Mouse (Mus musculus) cortical plate, adult 2 months (tissue): ENCODE results near the gene Nos1. TPM values are rescaled to one million over a fixed set of nuclear protein-coding genes. Genes with fewer than 3 reads are reported as not detected.

Experiments
- H3K27ac ChIP-seq: fragments of 200-500 bp; 2 replicates; pipeline ENCODE4 v1.5.1; 2012; ENCODE audit warnings: low read length, control low read depth, inconsistent platforms; ENCODE audit not compliant: insufficient read depth
- H3K4me1 ChIP-seq: fragments of 200-500 bp; 2 replicates; pipeline ENCODE4 v1.6.1; 2011; ENCODE audit warnings: low read length; ENCODE audit not compliant: control insufficient read depth, insufficient read depth
- H3K4me3 ChIP-seq: fragments of 200-500 bp; 2 replicates; pipeline ENCODE4 v1.5.1; 2011; ENCODE audit warnings: mild to moderate bottlenecking, low read length, control low read depth; ENCODE audit not compliant: insufficient read depth
- CTCF ChIP-seq: fragments of 200-500 bp; IDR thresholded peaks from 2 replicates; pipeline ENCODE4 v1.5.1; 2011; ENCODE audit warnings: mild to moderate bottlenecking, control low read depth, low read length; ENCODE audit not compliant: insufficient read depth; ENCODE audit errors: extremely low read depth
- POLR2A ChIP-seq: fragments of 200-500 bp; IDR thresholded peaks from 2 replicates; pipeline ENCODE4 v1.6.1; 2011; ENCODE audit warnings: mild to moderate bottlenecking, low read length, control low read depth; ENCODE audit not compliant: insufficient read depth; ENCODE audit errors: extremely low read depth
- polyA plus RNA-seq: library from polyadenylated mRNA; depleted of rRNA; stranded (reverse); fragments of >200 nt; gene quantifications from 2 replicates; pipeline ENCODE4 v1.2.3, GENCODE M21; 2012

Gene Nos1
- polyA plus RNA-seq, 1 experiment = 8.8 TPM

DNA sequence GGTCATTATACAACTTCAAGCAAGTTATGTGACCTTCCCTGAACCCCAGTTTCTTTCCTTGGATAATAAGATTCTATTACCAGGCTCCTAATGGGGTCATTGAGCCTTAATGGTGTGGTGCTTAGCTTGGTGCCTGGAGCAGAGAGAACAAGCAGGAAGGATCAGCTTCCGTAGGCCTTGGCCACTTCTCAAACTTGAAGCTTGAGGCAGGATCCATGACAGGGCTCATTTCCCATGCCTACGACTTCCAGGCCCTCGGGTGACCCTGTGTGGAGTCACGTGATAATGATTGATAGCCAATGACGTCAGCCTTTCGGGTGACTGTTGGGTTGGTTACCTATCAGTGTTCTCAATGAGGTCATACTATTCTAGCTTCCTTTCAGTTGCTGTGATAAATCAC lies 46.5 kb downstream of the Nos1 start:
- no peak for TF ChIP-seq CTCF
- Histone ChIP-seq H3K4me3 (no peak overlapping the region), H3K27ac (no peak overlapping the region), H3K4me1 (no peaks in the 10 kb centered on the region)

DNA sequence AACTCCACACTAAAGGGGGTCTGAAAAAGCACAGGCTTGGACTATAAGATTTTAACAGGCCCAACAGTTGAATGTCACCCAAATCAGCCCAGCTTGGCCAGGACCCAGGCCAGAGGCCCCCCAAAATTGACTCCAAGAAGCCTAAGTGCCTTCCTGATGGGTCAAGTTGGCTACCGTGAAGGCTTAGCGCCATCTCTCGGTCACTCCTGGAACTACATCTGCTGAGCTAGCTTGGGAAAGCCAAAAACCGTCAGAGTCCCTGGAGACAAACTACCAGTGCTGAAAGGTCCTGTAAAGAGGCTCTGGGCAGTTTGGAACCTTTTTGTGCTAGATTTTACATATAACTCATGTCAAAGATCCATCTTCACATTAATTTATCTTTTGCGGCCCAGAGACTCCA lies 56.1 kb downstream of the Nos1 start:
- no peak for TF ChIP-seq POLR2A
- TF ChIP-seq CTCF = peak; percentile 98

GRCm38 (mm10) chr5:117837731-117838130 lies 56.9 kb downstream of the Nos1 start:
- TF ChIP-seq POLR2A (no peak), CTCF (no peak)
- no peak overlapping the region for H3K4me3 ChIP-seq

More for the DNA sequence above, 56.1 kb downstream of the Nos1 start:
- H3K4me1 ChIP-seq = 0 out of 2 replicates have a peak, but pooled peaks cover 1% of the 10 kb centered on the region
- no peak overlapping the region for H3K27ac ChIP-seq
- H3K4me3 ChIP-seq = no peak overlapping the region

GRCm38 (mm10) chr5:117839501-117839900 lies 58.7 kb downstream of the Nos1 start:
- TF ChIP-seq POLR2A (no peak), CTCF (no peak)
- Histone ChIP-seq H3K4me3 (no peak overlapping the region), H3K4me1 (0 out of 2 replicates have a peak, but pooled peaks cover 1% of the 10 kb centered on the region), H3K27ac (no peak overlapping the region)

More at GRCm38 (mm10) chr5:117837731-117838130, 56.9 kb downstream of the Nos1 start:
- Histone ChIP-seq H3K4me1 (0 out of 2 replicates have a peak, but pooled peaks cover 1% of the 10 kb centered on the region), H3K27ac (no peak overlapping the region)

DNA sequence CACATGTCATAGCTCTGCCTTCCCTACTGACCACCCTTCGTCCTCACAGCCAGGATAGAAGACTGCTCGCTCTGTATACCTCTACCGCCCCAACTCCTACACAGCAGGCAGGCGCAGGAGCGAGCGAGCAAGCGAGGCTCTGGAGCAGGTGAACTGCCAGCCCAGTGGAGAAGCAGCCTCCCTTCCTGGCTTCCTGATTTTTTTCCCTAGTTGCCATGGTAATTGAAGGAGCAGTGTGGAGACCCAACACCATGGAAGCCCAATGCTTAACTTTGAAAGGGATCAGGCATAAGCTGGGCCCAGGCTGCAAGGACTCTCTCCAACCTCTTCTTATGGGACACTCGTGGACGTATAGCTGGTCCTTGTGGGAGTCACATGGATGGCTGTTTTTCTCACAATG lies 59.4 kb downstream of the Nos1 start:
- H3K4me3 ChIP-seq = no peak overlapping the region
- H3K4me1 ChIP-seq = 0 out of 2 replicates have a peak, but pooled peaks cover 1% of the 10 kb centered on the region
- no peak overlapping the region for H3K27ac ChIP-seq
- no peak for TF ChIP-seq CTCF
- TF ChIP-seq POLR2A = no peak

GRCm38 (mm10) chr5:117840988-117841387 lies 60.2 kb downstream of the Nos1 start:
- Histone ChIP-seq H3K4me1 (0 out of 2 replicates have a peak, but pooled peaks cover 1% of the 10 kb centered on the region), H3K27ac (no peak overlapping the region), H3K4me3 (peak overlapping the region; percentile 45; the same call in 1 of the 2 replicates)
- no peak for TF ChIP-seq CTCF
- TF ChIP-seq POLR2A = no peak

GRCm38 (mm10) chr5:117841651-117842347 lies 61.0 kb downstream of the Nos1 start:
- TF ChIP-seq CTCF = no peak
- no peak for TF ChIP-seq POLR2A
- H3K27ac ChIP-seq = no peak overlapping the region
- 0 out of 2 replicates have a peak, but pooled peaks cover 1% of the 10 kb centered on the region for H3K4me1 ChIP-seq

GRCm38 (mm10) chr5:117842699-117843098 lies 61.9 kb downstream of the Nos1 start:
- TF ChIP-seq POLR2A (no peak), CTCF (no peak)
- H3K4me3 ChIP-seq = peak overlapping the region; percentile 45; the same call in 1 of the 2 replicates

More at GRCm38 (mm10) chr5:117841651-117842347, 61.0 kb downstream of the Nos1 start:
- H3K4me3 ChIP-seq = peak overlapping the region; percentile 45

DNA sequence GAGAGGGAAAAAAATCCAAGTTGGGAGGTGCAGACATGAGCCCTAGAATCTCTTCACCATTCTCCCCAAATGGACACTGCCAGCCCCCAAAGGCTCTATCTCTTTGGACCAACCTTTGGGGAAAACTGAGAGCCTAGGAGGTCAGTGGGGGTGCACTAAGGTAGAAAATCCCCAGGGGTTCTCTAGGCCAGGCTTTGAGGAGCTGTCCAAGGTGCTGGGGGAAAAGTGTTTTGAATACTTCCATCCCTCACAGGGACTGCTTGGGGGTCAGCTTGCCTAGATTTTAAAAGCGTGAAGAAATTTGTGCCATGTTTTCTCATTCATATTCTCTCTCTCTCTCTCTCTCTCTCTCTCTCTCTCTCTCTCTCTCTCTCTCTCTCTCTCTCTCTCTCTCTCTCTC lies 63.8 kb downstream of the Nos1 start:
- Histone ChIP-seq H3K4me3 (no peak overlapping the region), H3K27ac (no peak overlapping the region), H3K4me1 (0 out of 2 replicates have a peak, but pooled peaks cover 1% of the 10 kb centered on the region)
- TF ChIP-seq POLR2A (no peak), CTCF (no peak)

More at GRCm38 (mm10) chr5:117842699-117843098, 61.9 kb downstream of the Nos1 start:
- 0 out of 2 replicates have a peak, but pooled peaks cover 1% of the 10 kb centered on the region for H3K4me1 ChIP-seq
- no peak overlapping the region for H3K27ac ChIP-seq

DNA sequence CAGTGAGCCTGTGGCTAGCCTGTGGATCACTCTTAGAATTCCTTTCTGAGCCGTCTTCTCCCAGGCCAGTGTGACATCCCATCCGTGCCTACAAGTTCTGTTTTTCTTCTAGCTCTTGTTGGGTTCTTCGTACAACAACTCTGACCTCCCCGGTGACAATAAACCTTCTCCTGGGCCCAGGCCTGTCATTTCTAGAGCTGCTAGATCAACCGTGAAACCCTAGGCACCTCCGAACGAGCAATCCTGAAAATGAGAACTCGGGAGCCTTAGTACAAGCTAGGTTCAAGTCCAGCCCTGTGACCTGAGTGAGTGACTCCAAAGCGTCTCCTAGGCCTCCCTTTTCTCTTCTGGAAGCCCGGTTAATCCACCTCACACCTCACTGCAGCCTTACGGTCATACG lies 69.6 kb downstream of the Nos1 start:
- Histone ChIP-seq H3K27ac (no peak overlapping the region), H3K4me1 (no peaks in the 10 kb centered on the region), H3K4me3 (no peak overlapping the region)
- TF ChIP-seq CTCF = no peak
- TF ChIP-seq POLR2A = no peak
